Mouse (Mus musculus) G1E (cell line): ENCODE measurements around the gene Socs5.

Experiments
- CTCF ChIP-seq: IDR thresholded peaks from 2 replicates; pipeline ENCODE4 v1.5.1; 2012; ENCODE audit warnings: low read depth, low read length, inconsistent platforms, mixed read lengths
- GATA1 ChIP-seq: IDR thresholded peaks from 2 replicates; pipeline ENCODE4 v1.6.1; 2012; ENCODE audit warnings: borderline replicate concordance, low read length, inconsistent platforms, mixed read lengths
- TAL1 ChIP-seq: conservative IDR thresholded peaks from 2 replicates; pipeline ENCODE4 v1.6.1; 2012; ENCODE audit warnings: low read depth, low read length, inconsistent platforms, mixed read lengths

DNA sequence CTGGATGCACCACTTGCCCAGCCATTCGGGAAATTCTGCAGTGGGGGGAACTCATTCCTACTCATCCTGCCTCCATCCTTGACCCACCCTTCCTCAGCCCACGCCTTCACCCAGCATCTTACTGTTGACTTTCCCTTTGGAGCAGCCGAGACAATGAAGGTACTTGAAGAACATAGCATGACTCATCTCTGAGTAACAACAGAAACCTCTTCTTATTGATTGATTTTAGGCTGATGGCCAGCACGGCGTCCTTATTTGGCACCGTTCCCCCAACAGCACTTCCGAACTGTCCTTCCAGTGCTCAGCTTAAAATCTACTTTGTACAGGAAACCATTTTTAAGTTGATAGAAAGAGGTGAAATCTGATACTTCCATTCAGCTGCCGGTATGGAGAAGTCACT is 4.8 kb upstream of the Socs5 start:
- TF ChIP-seq CTCF (no peak), TAL1 (no peak), GATA1 (no peak)
